Mouse (Mus musculus) MEL (cell line): ENCODE measurements around the gene Dao. TPM values are rescaled to one million over a fixed set of nuclear protein-coding genes. Genes with fewer than 3 reads are reported as not detected.
A peak's percentile ranks its signal among the peaks of the same experiment; 100 is the strongest.

Experiments used
- DNase-seq: peaks from one replicate; pipeline ENCODE4 v3.0.0; 2011; ENCODE audit warnings: low read depth, low spot score
- H3K27ac ChIP-seq: 2 replicates; pipeline ENCODE4 v1.5.1; 2012; ENCODE audit warnings: low read depth, mild to moderate bottlenecking, control low read depth, low read length, moderate library complexity; ENCODE audit not compliant: control insufficient read depth
- H3K27me3 ChIP-seq, 2 experiments: fragments of 150-350 bp in 1 of 2; sonication (generic) in 1 of 2; 2 replicates each; pipeline ENCODE4 v1.6.1; 2012; ENCODE audit warnings: low read length in 2 of 2, mild to moderate bottlenecking in 2 of 2, improper control_type of control experiment in 1 of 2, moderate library complexity in 1 of 2; ENCODE audit not compliant: insufficient read depth in 2 of 2, control insufficient read depth in 1 of 2
- H3K36me3 ChIP-seq, 2 experiments: 2 replicates each; pipeline ENCODE4 v1.6.1; 2012 to 2014; ENCODE audit warnings: low read length in 2 of 2, improper control_type of control experiment in 1 of 2, inconsistent platforms in 1 of 2, mild to moderate bottlenecking in 1 of 2; ENCODE audit not compliant: insufficient read depth in 2 of 2, control insufficient read depth in 1 of 2
- H3K4me1 ChIP-seq, 2 experiments: fragments of 150-350 bp in 1 of 2; sonication (generic) in 1 of 2; 2 replicates each; pipeline ENCODE4 v1.6.1; 2012; ENCODE audit warnings: low read length in 2 of 2, improper control_type of control experiment in 1 of 2, mild to moderate bottlenecking in 1 of 2; ENCODE audit not compliant: insufficient read depth in 2 of 2, control insufficient read depth in 1 of 2
- H3K4me3 ChIP-seq, 2 experiments: fragments of 150-350 bp in 1 of 2; sonication (generic) in 1 of 2; 2 replicates each; pipeline ENCODE4 v1.5.1; 2012; ENCODE audit warnings: low read depth in 2 of 2, low read length in 2 of 2, mild to moderate bottlenecking in 2 of 2, moderate library complexity in 2 of 2, control low read depth in 1 of 2, improper control_type of control experiment in 1 of 2; ENCODE audit not compliant: control insufficient read depth in 1 of 2, insufficient read depth in 1 of 2
- H3K79me2 ChIP-seq: 2 replicates; pipeline ENCODE4 v1.6.1; 2012; ENCODE audit warnings: mild to moderate bottlenecking, low read length, moderate library complexity; ENCODE audit not compliant: control insufficient read depth, poor library complexity, insufficient read depth
- H3K9ac ChIP-seq: 2 replicates; pipeline ENCODE4 v1.6.1; 2012; ENCODE audit warnings: low read depth, mild to moderate bottlenecking, control low read depth, low read length, moderate library complexity; ENCODE audit not compliant: control insufficient read depth, poor library complexity, severe bottlenecking
- H3K9me3 ChIP-seq: fragments of 150-350 bp; sonication (generic); replicated peaks from 2 replicates; pipeline ENCODE4 v1.6.1; 2012; ENCODE audit warnings: mild to moderate bottlenecking, low read length, improper control_type of control experiment, moderate library complexity; ENCODE audit not compliant: insufficient read depth
- CHD1 ChIP-seq: IDR thresholded peaks from 2 replicates; pipeline ENCODE4 v1.6.1; 2012; ENCODE audit warnings: low read depth, mild to moderate bottlenecking, inconsistent platforms, low read length, improper control_type of control experiment
- CTCF ChIP-seq, 3 experiments: IDR thresholded peaks in 2 of 3; conservative IDR thresholded peaks in 1 of 3; 2 replicates each; pipeline ENCODE4 v1.5.1; 2011 to 2012; ENCODE audit warnings: low read length in 3 of 3, low read depth in 2 of 3, mild to moderate bottlenecking in 2 of 3, improper control_type of control experiment in 1 of 3, inconsistent platforms in 1 of 3, mixed read lengths in 1 of 3, moderate library complexity in 1 of 3; ENCODE audit not compliant: control insufficient read depth in 1 of 3, insufficient read depth in 1 of 3, poor library complexity in 1 of 3, severe bottlenecking in 1 of 3
- E2F4 ChIP-seq: IDR thresholded peaks from 2 replicates; pipeline ENCODE4 v1.6.1; 2011; ENCODE audit warnings: low read depth, low read length, improper control_type of control experiment, borderline replicate concordance
- ETS1 ChIP-seq: IDR thresholded peaks from 2 replicates; pipeline ENCODE4 v1.6.1; 2012; ENCODE audit warnings: low read depth, mild to moderate bottlenecking, inconsistent platforms, low read length, improper control_type of control experiment, moderate library complexity
- GATA1 ChIP-seq: IDR thresholded peaks from 2 replicates; pipeline ENCODE4 v1.6.1; 2011; ENCODE audit warnings: low read depth, low read length, improper control_type of control experiment
- HCFC1 ChIP-seq: IDR thresholded peaks from 2 replicates; pipeline ENCODE4 v1.6.1; 2012; ENCODE audit warnings: low read depth, mild to moderate bottlenecking, inconsistent platforms, low read length, improper control_type of control experiment, moderate library complexity
- JUND ChIP-seq: IDR thresholded peaks from 2 replicates; pipeline ENCODE4 v1.6.1; 2011; ENCODE audit warnings: low read depth, mild to moderate bottlenecking, improper control_type of control experiment, low read length
- MAX ChIP-seq: IDR thresholded peaks from 2 replicates; pipeline ENCODE4 v1.6.1; 2011; ENCODE audit warnings: low read length, improper control_type of control experiment
- MAZ ChIP-seq: IDR thresholded peaks from 2 replicates; pipeline ENCODE4 v1.6.1; 2012; ENCODE audit warnings: low read depth, mild to moderate bottlenecking, inconsistent platforms, low read length, improper control_type of control experiment
- MEF2A ChIP-seq: IDR thresholded peaks from 2 replicates; pipeline ENCODE4 v1.6.1; 2014; ENCODE audit warnings: low read depth, mild to moderate bottlenecking, inconsistent platforms, low read length, improper control_type of control experiment; ENCODE audit not compliant: poor library complexity, insufficient replicate concordance, severe bottlenecking; ENCODE audit errors: extremely low read depth
- MYB ChIP-seq: IDR thresholded peaks from 2 replicates; pipeline ENCODE4 v1.6.1; 2011; ENCODE audit warnings: mild to moderate bottlenecking, low read depth, low read length, improper control_type of control experiment
- NRF1 ChIP-seq: IDR thresholded peaks from 2 replicates; pipeline ENCODE4 v1.6.1; 2014; ENCODE audit warnings: low read depth, mild to moderate bottlenecking, inconsistent platforms, low read length, improper control_type of control experiment, moderate library complexity; ENCODE audit not compliant: poor library complexity, insufficient read depth, severe bottlenecking
- POLR2AphosphoS2 ChIP-seq: IDR thresholded peaks from 2 replicates; pipeline ENCODE4 v1.6.1; 2011; ENCODE audit warnings: low read length, improper control_type of control experiment
- RAD21 ChIP-seq: IDR thresholded peaks from 2 replicates; pipeline ENCODE4 v1.6.1; 2011; ENCODE audit warnings: mild to moderate bottlenecking, low read depth, low read length, improper control_type of control experiment
- RCOR1 ChIP-seq: IDR thresholded peaks from 2 replicates; pipeline ENCODE4 v1.6.1; 2012; ENCODE audit warnings: low read depth, mild to moderate bottlenecking, inconsistent platforms, low read length, improper control_type of control experiment
- SMC3 ChIP-seq: IDR thresholded peaks from 2 replicates; pipeline ENCODE4 v1.6.1; 2011; ENCODE audit warnings: low read depth, low read length, improper control_type of control experiment
- UBTF ChIP-seq: IDR thresholded peaks from 2 replicates; pipeline ENCODE4 v1.6.1; 2012; ENCODE audit warnings: low read depth, mild to moderate bottlenecking, inconsistent platforms, low read length, improper control_type of control experiment, moderate library complexity, borderline replicate concordance; ENCODE audit not compliant: insufficient read depth
- USF1 ChIP-seq: IDR thresholded peaks from 2 replicates; pipeline ENCODE4 v1.6.1; 2014; ENCODE audit warnings: low read depth, mild to moderate bottlenecking, inconsistent platforms, low read length, improper control_type of control experiment, moderate library complexity
- USF2 ChIP-seq, 2 experiments: IDR thresholded peaks; 2 replicates each; pipeline ENCODE4 v1.6.1; 2011 to 2012; ENCODE audit warnings: improper control_type of control experiment in 2 of 2, low read length in 2 of 2, borderline replicate concordance in 1 of 2, inconsistent platforms in 1 of 2, low read depth in 1 of 2, mild to moderate bottlenecking in 1 of 2; ENCODE audit not compliant: insufficient read depth in 1 of 2
- ZC3H11A ChIP-seq: IDR thresholded peaks from 2 replicates; pipeline ENCODE4 v1.6.1; 2012; ENCODE audit warnings: low read depth, mild to moderate bottlenecking, inconsistent platforms, low read length, improper control_type of control experiment
- ZMIZ1 ChIP-seq: IDR thresholded peaks from 2 replicates; pipeline ENCODE4 v1.6.1; 2012; ENCODE audit warnings: low read depth, mild to moderate bottlenecking, inconsistent platforms, low read length, improper control_type of control experiment, moderate library complexity
- polyA plus RNA-seq, 2 experiments: library from polyadenylated mRNA; stranded (reverse) in 1 of 2; unstranded in 1 of 2; fragments of >175 nt in 1 of 2; fragments of >200 nt in 1 of 2; gene quantifications; 2 replicates each; pipeline versions ENCODE4 v1.2.1 to v1.2.4; 2012; ENCODE audit warnings: low replicate concordance in 2 of 2, low read depth in 1 of 2; ENCODE audit not compliant: insufficient read length in 2 of 2, insufficient read depth in 1 of 2, missing spikeins in 1 of 2
- total RNA-seq: library from RNA; depleted of rRNA; stranded (reverse); fragments of 300-350 nt; gene quantifications from 2 replicates; pipeline ENCODE4 v1.2.3, GENCODE M21; 2012

Gene Dao
- total and polyA plus RNA-seq, 3 experiments, result 0.04 TPM; not detected in 2

GRCm38 (mm10) chr5:114043800-114044199 lies 40.3 kb downstream of the Dao start:
- H3K9ac ChIP-seq, result no peak overlapping the region
- H3K27ac ChIP-seq, result no peak overlapping the region
- H3K27me3 ChIP-seq, result no peaks in the 10 kb centered on the region
- DNase-seq, result no peak
- H3K4me3 ChIP-seq, result no peak overlapping the region
- no peaks in the 10 kb centered on the region for H3K9me3 ChIP-seq
- no peaks in the 10 kb centered on the region for H3K4me1 ChIP-seq
- no peak for TF ChIP-seq NRF1
- TF ChIP-seq USF1, result no peak
- no peak for TF ChIP-seq RAD21
- no peak for TF ChIP-seq USF2 (IDR thresholded peaks at IDR 0.05; ENCODE audit: borderline replicate concordance in 1 of 2, insufficient read depth in 1 of 2, low read depth in 1 of 2, low read length in 2 of 2)
- no peak for TF ChIP-seq ETS1
- no peak for TF ChIP-seq GATA1
- TF ChIP-seq JUND, result no peak
- TF ChIP-seq MEF2A, result no peak
- TF ChIP-seq MYB, result no peak
- no peak for TF ChIP-seq UBTF
- TF ChIP-seq MAX, result no peak
- no peak for TF ChIP-seq ZMIZ1
- no peak for TF ChIP-seq MAZ
- no peak for TF ChIP-seq E2F4
- TF ChIP-seq POLR2AphosphoS2, result no peak
- no peak for TF ChIP-seq HCFC1
- H3K79me2 ChIP-seq, result no peaks in the 10 kb centered on the region
- H3K36me3 ChIP-seq, result no peaks in the 10 kb centered on the region

DNA sequence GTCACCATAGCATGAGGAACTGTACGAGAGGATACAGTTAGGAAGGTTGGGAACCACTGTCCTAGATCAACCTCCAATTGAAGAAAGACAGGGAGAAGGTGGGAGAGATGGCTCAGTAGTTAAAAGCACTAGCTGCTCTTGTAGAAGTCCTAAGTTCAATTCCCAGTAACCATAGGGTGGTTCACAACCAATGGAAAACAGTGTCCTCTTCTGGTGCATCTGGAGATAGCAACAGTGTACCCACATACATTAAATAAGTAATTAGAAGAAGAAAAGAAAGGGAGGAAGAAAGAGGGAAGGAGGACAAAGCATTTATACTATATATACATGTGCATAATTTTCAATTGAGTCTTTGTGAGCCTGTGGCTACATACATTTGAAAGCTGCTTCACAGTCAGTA lies 41.6 kb downstream of the Dao start:
- Histone ChIP-seq H3K4me3 (no peak overlapping the region), H3K79me2 (no peaks in the 10 kb centered on the region), H3K27me3 (no peaks in the 10 kb centered on the region), H3K9me3 (no peaks in the 10 kb centered on the region), H3K36me3 (no peaks in the 10 kb centered on the region), H3K4me1 (no peaks in the 10 kb centered on the region), H3K27ac (no peak overlapping the region), H3K9ac (no peak overlapping the region)
- DNase-seq, result peak; percentile 54
- TF ChIP-seq CTCF (IDR thresholded peaks at IDR 0.05 in 2 of 3, conservative IDR thresholded peaks at IDR 0.05 in 1 of 3; ENCODE audit: control insufficient read depth in 1 of 3, insufficient read depth in 1 of 3, low read depth in 2 of 3, low read length in 3 of 3, poor library complexity in 1 of 3, severe bottlenecking in 1 of 3) (peak; percentile 12 to 70 (median 56); a peak in 5 of 6 replicates), RCOR1 (no peak), SMC3 (peak; percentile 76), CHD1 (no peak), RAD21 (peak; percentile 75), ZC3H11A (peak; percentile 56)
